Mouse (Mus musculus) monocyte, adult 5-6 weeks (primary cell): ENCODE data around the gene Xkr7. TPM values are rescaled to one million over a fixed set of nuclear protein-coding genes. Genes with fewer than 3 reads are reported as not detected.

ENCODE experiments used
- ATAC-seq: fragments of 153-309, 156-312 bp; replicated peaks from 2 replicates; pipeline ENCODE4 v1.8.0; 2017; ENCODE audit warnings: mild to moderate bottlenecking; ENCODE audit not compliant: low TSS enrichment, insufficient number of reproducible peaks, severe bottlenecking, poor library complexity, low FRiP score
- total RNA-seq: library from RNA; stranded (forward); fragments of 200-1000, 200-491, 200-594 nt; gene quantifications from 3 replicates; pipeline ENCODE4 v1.2.3, GENCODE M21; 2017

Xkr7 gene
- not detected in 3 replicates for total RNA-seq

GRCm38 (mm10) chr2:153031126-153032082, at the start of gene Xkr7:
TSS of gene Xkr7 (plus strand) at chr2:153031852.
- ATAC-seq: no peak

- ATAC-seq: no peak
Observed at GRCm38 (mm10) chr2:152985582-152985981, 46.1 kb upstream of the Xkr7 start.

DNA sequence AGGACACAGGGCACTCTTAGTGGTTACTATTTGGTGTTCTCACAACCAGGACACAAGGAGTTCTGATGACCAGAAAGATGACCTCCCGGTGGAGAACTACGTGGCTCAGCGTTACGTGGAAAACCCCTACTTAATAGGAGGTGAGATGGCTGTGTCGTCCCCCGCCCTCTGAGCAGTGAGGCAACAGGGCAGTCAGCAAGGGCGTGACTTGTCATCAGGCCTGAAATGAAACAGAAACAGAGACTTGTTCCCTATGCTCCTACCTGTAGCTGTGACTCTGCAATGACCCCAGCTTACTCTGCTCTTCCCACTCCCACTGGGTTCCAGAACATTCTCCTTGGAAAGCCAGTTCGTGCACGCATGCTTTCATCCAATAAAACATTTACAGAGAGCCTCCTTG, 40.1 kb upstream of the Xkr7 start:
- peak; percentile 42; the same call in 1 of the 2 replicates for ATAC-seq

- ATAC-seq: no peak
Observed at GRCm38 (mm10) chr2:152997046-152997445, 34.6 kb upstream of the Xkr7 start.

- ATAC-seq: peak; percentile 9; the same call in 1 of the 2 replicates
Observed at GRCm38 (mm10) chr2:153002492-153003248, 29.0 kb upstream of the Xkr7 start.

DNA sequence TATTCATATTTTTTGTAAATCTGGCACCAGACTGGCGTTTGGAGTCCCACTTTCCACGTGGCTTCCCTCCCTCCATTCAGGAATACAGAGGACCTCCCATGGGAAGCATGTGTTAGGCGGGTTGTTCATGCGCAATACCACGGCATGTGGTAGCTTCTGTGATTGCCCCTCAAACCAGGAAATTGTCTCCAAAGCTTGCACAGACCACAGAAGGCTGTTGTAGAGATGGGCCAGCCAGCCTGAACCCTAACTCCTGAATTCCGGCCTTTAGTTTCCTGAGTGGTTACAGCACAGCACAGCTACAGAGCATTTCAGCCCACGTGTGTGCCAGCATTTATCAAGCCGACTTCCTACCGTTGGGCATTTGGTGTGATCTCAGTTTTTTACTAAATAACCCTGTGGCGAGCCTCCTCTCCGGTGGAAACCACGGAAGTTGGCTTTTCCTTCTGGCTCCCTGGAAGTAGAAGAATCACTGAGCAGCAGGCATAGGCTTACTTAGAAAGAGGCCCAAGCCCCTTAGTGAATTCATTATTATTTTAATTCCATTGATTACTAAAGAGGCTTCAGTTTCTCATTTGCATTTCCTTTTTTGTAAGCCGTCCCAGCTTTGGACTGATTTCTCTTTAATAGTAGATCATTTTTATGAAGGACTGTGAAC, 27.8 kb upstream of the Xkr7 start:
- ATAC-seq: no peak

GRCm38 (mm10) chr2:153005981-153006380, 25.7 kb upstream of the Xkr7 start:
- ATAC-seq: no peak

- ATAC-seq: no peak
Observed at GRCm38 (mm10) chr2:153009192-153009973, 22.3 kb upstream of the Xkr7 start.

- no peak for ATAC-seq
Observed at GRCm38 (mm10) chr2:153013724-153014515, 17.7 kb upstream of the Xkr7 start.

- peak; percentile 92 for ATAC-seq
Observed at GRCm38 (mm10) chr2:153014758-153015593, 16.7 kb upstream of the Xkr7 start, which contains the start of gene Pdrg1. TSS of gene Pdrg1 (minus strand) at chr2:153015427.

GRCm38 (mm10) chr2:153015804-153016203, 15.8 kb upstream of the Xkr7 start:
- ATAC-seq: no peak

GRCm38 (mm10) chr2:153016786-153017185, 14.9 kb upstream of the Xkr7 start:
- ATAC-seq: no peak

DNA sequence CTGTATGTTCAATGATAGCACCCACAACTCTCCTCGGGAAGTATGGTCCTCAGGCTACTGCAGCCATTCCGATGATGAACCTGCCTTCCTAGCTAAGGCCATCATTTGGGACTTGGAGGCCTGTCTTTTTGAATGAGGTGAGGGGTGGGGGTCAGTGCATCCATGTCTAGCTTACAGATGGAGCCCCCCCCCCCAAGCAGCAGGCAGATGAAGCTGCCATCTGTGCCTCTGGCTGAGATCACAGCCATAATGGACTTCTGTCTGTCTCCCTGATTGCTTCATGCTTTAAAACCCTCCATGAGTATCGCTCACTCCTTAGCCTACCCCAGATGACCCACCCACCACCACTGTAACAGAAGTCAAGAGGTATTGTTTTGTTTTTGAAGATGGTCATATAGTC, 12.3 kb upstream of the Xkr7 start:
- ATAC-seq: no peak

GRCm38 (mm10) chr2:153021163-153021562, 10.5 kb upstream of the Xkr7 start:
- ATAC-seq: no peak

DNA sequence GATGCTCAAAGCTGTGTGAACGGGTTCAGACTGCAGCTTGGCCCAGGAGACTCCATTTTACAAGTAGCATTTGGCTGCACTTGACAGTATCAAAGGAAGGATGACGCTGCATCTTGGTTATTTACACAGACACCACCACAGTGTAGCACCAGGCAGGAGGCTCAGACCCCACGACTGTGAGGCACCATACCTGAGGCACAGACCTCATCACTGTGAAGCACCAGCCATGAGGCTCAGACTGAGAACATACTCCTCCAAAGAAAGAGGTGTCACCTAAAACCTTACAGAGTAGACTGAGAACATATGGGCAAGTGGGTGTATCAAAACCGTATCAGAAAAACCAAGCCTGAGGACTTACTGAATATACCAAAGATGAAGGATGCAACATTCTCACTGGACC, 8.8 kb upstream of the Xkr7 start:
- no peak for ATAC-seq

DNA sequence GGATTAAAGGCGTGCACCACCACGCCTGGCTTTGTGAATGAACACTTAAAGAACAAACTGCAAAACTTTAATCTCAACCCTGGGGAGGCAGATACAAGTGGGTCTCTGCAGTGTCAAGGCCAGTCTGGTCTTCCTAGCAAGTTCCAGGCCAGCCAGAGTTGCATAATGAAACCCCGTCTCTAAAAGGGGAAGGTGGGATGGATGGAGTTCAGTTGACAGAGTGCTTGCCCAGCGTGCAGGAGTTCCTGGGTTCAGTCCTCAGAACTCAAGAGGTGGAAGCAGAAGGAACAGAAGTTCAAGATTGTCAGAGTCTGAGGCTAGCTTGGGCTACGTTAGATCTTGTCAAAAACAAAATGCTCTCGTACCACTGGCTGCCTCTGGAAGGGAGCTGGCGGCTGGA, 5.6 kb upstream of the Xkr7 start:
- no peak for ATAC-seq

GRCm38 (mm10) chr2:153027501-153027900, 4.2 kb upstream of the Xkr7 start:
- ATAC-seq: no peak
